Mouse (Mus musculus): ENCODE measurements at regions not wholly inside any gene's neighbourhood (a gene's known extent, or its start where the extent isn't known, plus 50 kb on each side); places are given as distances from the start of the nearest gene placed in this dataset.

- no peak for DNase-seq
Observed at GRCm38 (mm10) chr6:140299653-140300052, 124.2 kb upstream of the Plekha5 start.

- no peak for DNase-seq
Observed at GRCm38 (mm10) chr6:140297969-140298554, 125.8 kb upstream of the Plekha5 start.

GRCm38 (mm10) chr6:140297561-140297960 is 126.3 kb upstream of the Plekha5 start:
- DNase-seq: no peak

- DNase-seq: no peak
Observed at GRCm38 (mm10) chr6:140290109-140290508, 133.7 kb upstream of the Plekha5 start.

GRCm38 (mm10) chr6:140288799-140289198 is 135.1 kb upstream of the Plekha5 start:
- DNase-seq: no peak

- no peak for DNase-seq
Observed at GRCm38 (mm10) chr6:140282285-140282577, 141.6 kb upstream of the Plekha5 start.

GRCm38 (mm10) chr6:140281488-140282284 is 142.2 kb upstream of the Plekha5 start:
- DNase-seq: no peak

- DNase-seq: no peak
Observed at GRCm38 (mm10) chr6:140280817-140281475, 142.9 kb upstream of the Plekha5 start.

GRCm38 (mm10) chr6:140279736-140280370 is 144.0 kb upstream of the Plekha5 start:
- no peak for DNase-seq

- no peak for DNase-seq
Observed at GRCm38 (mm10) chr6:140278750-140279149, 145.1 kb upstream of the Plekha5 start.

- no peak for DNase-seq
Observed at GRCm38 (mm10) chr6:140270592-140270991, 153.3 kb upstream of the Plekha5 start.

- DNase-seq: no peak
Observed at GRCm38 (mm10) chr6:140268315-140269070, 155.4 kb upstream of the Plekha5 start.

- no peak for DNase-seq
Observed at GRCm38 (mm10) chr6:140263920-140264319, 159.9 kb upstream of the Plekha5 start.

- DNase-seq: no peak
Observed at GRCm38 (mm10) chr6:140261813-140262212, 162.0 kb upstream of the Plekha5 start.

- no peak for DNase-seq
Observed at GRCm38 (mm10) chr6:140258761-140259160, 165.1 kb upstream of the Plekha5 start.

GRCm38 (mm10) chr6:140258101-140258500 is 165.8 kb upstream of the Plekha5 start:
- no peak for DNase-seq

GRCm38 (mm10) chr6:140251527-140251926 is 172.3 kb upstream of the Plekha5 start:
- no peak for DNase-seq

- no peak for DNase-seq
Observed at GRCm38 (mm10) chr6:140243411-140244151, 180.3 kb upstream of the Plekha5 start.

- DNase-seq: no peak
Observed at GRCm38 (mm10) chr6:140239356-140239755, 184.5 kb upstream of the Plekha5 start.

- DNase-seq: no peak
Observed at GRCm38 (mm10) chr6:140231537-140231936, 190.3 kb upstream of the Plcz1 start.

GRCm38 (mm10) chr6:140229295-140229694 is 188.0 kb upstream of the Plcz1 start:
- no peak for DNase-seq

- no peak for DNase-seq
Observed at GRCm38 (mm10) chr6:140228741-140229140, 187.5 kb upstream of the Plcz1 start.
